Mouse (Mus musculus) MEL (cell line): ENCODE results near the gene Kcna3. TPM values are rescaled to one million over a fixed set of nuclear protein-coding genes. Genes with fewer than 3 reads are reported as not detected.

Experiments used
- DNase-seq: peaks from one replicate; pipeline ENCODE4 v3.0.0; 2011; ENCODE audit warnings: low read depth, low spot score
- H3K27ac ChIP-seq: 2 replicates; pipeline ENCODE4 v1.5.1; 2012; ENCODE audit warnings: low read depth, mild to moderate bottlenecking, control low read depth, low read length, moderate library complexity; ENCODE audit not compliant: control insufficient read depth
- H3K27me3 ChIP-seq, 2 experiments: fragments of 150-350 bp in 1 of 2; sonication (generic) in 1 of 2; 2 replicates each; pipeline ENCODE4 v1.6.1; 2012; ENCODE audit warnings: low read length in 2 of 2, mild to moderate bottlenecking in 2 of 2, improper control_type of control experiment in 1 of 2, moderate library complexity in 1 of 2; ENCODE audit not compliant: insufficient read depth in 2 of 2, control insufficient read depth in 1 of 2
- H3K36me3 ChIP-seq, 2 experiments: 2 replicates each; pipeline ENCODE4 v1.6.1; 2012 to 2014; ENCODE audit warnings: low read length in 2 of 2, improper control_type of control experiment in 1 of 2, inconsistent platforms in 1 of 2, mild to moderate bottlenecking in 1 of 2; ENCODE audit not compliant: insufficient read depth in 2 of 2, control insufficient read depth in 1 of 2
- H3K4me1 ChIP-seq, 2 experiments: fragments of 150-350 bp in 1 of 2; sonication (generic) in 1 of 2; 2 replicates each; pipeline ENCODE4 v1.6.1; 2012; ENCODE audit warnings: low read length in 2 of 2, improper control_type of control experiment in 1 of 2, mild to moderate bottlenecking in 1 of 2; ENCODE audit not compliant: insufficient read depth in 2 of 2, control insufficient read depth in 1 of 2
- H3K4me3 ChIP-seq, 2 experiments: fragments of 150-350 bp in 1 of 2; sonication (generic) in 1 of 2; 2 replicates each; pipeline ENCODE4 v1.5.1; 2012; ENCODE audit warnings: low read depth in 2 of 2, low read length in 2 of 2, mild to moderate bottlenecking in 2 of 2, moderate library complexity in 2 of 2, control low read depth in 1 of 2, improper control_type of control experiment in 1 of 2; ENCODE audit not compliant: control insufficient read depth in 1 of 2, insufficient read depth in 1 of 2
- H3K79me2 ChIP-seq: 2 replicates; pipeline ENCODE4 v1.6.1; 2012; ENCODE audit warnings: mild to moderate bottlenecking, low read length, moderate library complexity; ENCODE audit not compliant: control insufficient read depth, poor library complexity, insufficient read depth
- H3K9ac ChIP-seq: 2 replicates; pipeline ENCODE4 v1.6.1; 2012; ENCODE audit warnings: low read depth, mild to moderate bottlenecking, control low read depth, low read length, moderate library complexity; ENCODE audit not compliant: control insufficient read depth, poor library complexity, severe bottlenecking
- H3K9me3 ChIP-seq: fragments of 150-350 bp; sonication (generic); replicated peaks from 2 replicates; pipeline ENCODE4 v1.6.1; 2012; ENCODE audit warnings: mild to moderate bottlenecking, low read length, improper control_type of control experiment, moderate library complexity; ENCODE audit not compliant: insufficient read depth
- BHLHE40 ChIP-seq: IDR thresholded peaks from 2 replicates; pipeline ENCODE4 v1.6.1; 2012; ENCODE audit warnings: low read depth, mild to moderate bottlenecking, inconsistent platforms, low read length, improper control_type of control experiment, borderline replicate concordance
- CHD1 ChIP-seq: IDR thresholded peaks from 2 replicates; pipeline ENCODE4 v1.6.1; 2012; ENCODE audit warnings: low read depth, mild to moderate bottlenecking, inconsistent platforms, low read length, improper control_type of control experiment
- CHD2 ChIP-seq: IDR thresholded peaks from 2 replicates; pipeline ENCODE4 v1.6.1; 2011; ENCODE audit warnings: low read length, improper control_type of control experiment
- CTCF ChIP-seq, 3 experiments: IDR thresholded peaks in 2 of 3; conservative IDR thresholded peaks in 1 of 3; 2 replicates each; pipeline ENCODE4 v1.5.1; 2011 to 2012; ENCODE audit warnings: low read length in 3 of 3, low read depth in 2 of 3, mild to moderate bottlenecking in 2 of 3, improper control_type of control experiment in 1 of 3, inconsistent platforms in 1 of 3, mixed read lengths in 1 of 3, moderate library complexity in 1 of 3; ENCODE audit not compliant: control insufficient read depth in 1 of 3, insufficient read depth in 1 of 3, poor library complexity in 1 of 3, severe bottlenecking in 1 of 3
- E2F4 ChIP-seq: IDR thresholded peaks from 2 replicates; pipeline ENCODE4 v1.6.1; 2011; ENCODE audit warnings: low read depth, low read length, improper control_type of control experiment, borderline replicate concordance
- ELF1 ChIP-seq: IDR thresholded peaks from 2 replicates; pipeline ENCODE4 v1.6.1; 2014; ENCODE audit warnings: low read depth, mild to moderate bottlenecking, inconsistent platforms, low read length, improper control_type of control experiment, moderate library complexity
- ETS1 ChIP-seq: IDR thresholded peaks from 2 replicates; pipeline ENCODE4 v1.6.1; 2012; ENCODE audit warnings: low read depth, mild to moderate bottlenecking, inconsistent platforms, low read length, improper control_type of control experiment, moderate library complexity
- GATA1 ChIP-seq: IDR thresholded peaks from 2 replicates; pipeline ENCODE4 v1.6.1; 2011; ENCODE audit warnings: low read depth, low read length, improper control_type of control experiment
- JUND ChIP-seq: IDR thresholded peaks from 2 replicates; pipeline ENCODE4 v1.6.1; 2011; ENCODE audit warnings: low read depth, mild to moderate bottlenecking, improper control_type of control experiment, low read length
- MAFK ChIP-seq: IDR thresholded peaks from 2 replicates; pipeline ENCODE4 v1.6.1; 2011; ENCODE audit warnings: low read depth, mild to moderate bottlenecking, low read length, improper control_type of control experiment, borderline replicate concordance
- MXI1 ChIP-seq: IDR thresholded peaks from 2 replicates; pipeline ENCODE4 v1.6.1; 2011; ENCODE audit warnings: mild to moderate bottlenecking, low read depth, low read length, improper control_type of control experiment
- MYB ChIP-seq: IDR thresholded peaks from 2 replicates; pipeline ENCODE4 v1.6.1; 2011; ENCODE audit warnings: mild to moderate bottlenecking, low read depth, low read length, improper control_type of control experiment
- NELFE ChIP-seq: IDR thresholded peaks from 2 replicates; pipeline ENCODE4 v1.6.1; 2011; ENCODE audit warnings: low read depth, low read length, improper control_type of control experiment
- NRF1 ChIP-seq: IDR thresholded peaks from 2 replicates; pipeline ENCODE4 v1.6.1; 2014; ENCODE audit warnings: low read depth, mild to moderate bottlenecking, inconsistent platforms, low read length, improper control_type of control experiment, moderate library complexity; ENCODE audit not compliant: poor library complexity, insufficient read depth, severe bottlenecking
- POLR2A ChIP-seq, 2 experiments: IDR thresholded peaks; 2 replicates each; pipeline ENCODE4 v1.6.1; 2011 to 2012; ENCODE audit warnings: low read length in 2 of 2, mild to moderate bottlenecking in 2 of 2, control low read depth in 1 of 2, improper control_type of control experiment in 1 of 2, low read depth in 1 of 2, moderate library complexity in 1 of 2; ENCODE audit not compliant: control insufficient read depth in 1 of 2, insufficient read depth in 1 of 2, poor library complexity in 1 of 2
- POLR2AphosphoS5 ChIP-seq: IDR thresholded peaks from 2 replicates; pipeline ENCODE4 v1.6.1; 2012; ENCODE audit warnings: low read depth, borderline replicate concordance, mild to moderate bottlenecking, inconsistent platforms, low read length, moderate library complexity, mixed read lengths
- RAD21 ChIP-seq: IDR thresholded peaks from 2 replicates; pipeline ENCODE4 v1.6.1; 2011; ENCODE audit warnings: mild to moderate bottlenecking, low read depth, low read length, improper control_type of control experiment
- TAL1 ChIP-seq: IDR thresholded peaks from 2 replicates; pipeline ENCODE4 v1.6.1; 2012; ENCODE audit warnings: mild to moderate bottlenecking, inconsistent platforms, low read length, moderate library complexity, mixed read lengths
- TCF12 ChIP-seq: IDR thresholded peaks from 2 replicates; pipeline ENCODE4 v1.6.1; 2014; ENCODE audit warnings: low read depth, mild to moderate bottlenecking, inconsistent platforms, low read length, improper control_type of control experiment, moderate library complexity
- UBTF ChIP-seq: IDR thresholded peaks from 2 replicates; pipeline ENCODE4 v1.6.1; 2012; ENCODE audit warnings: low read depth, mild to moderate bottlenecking, inconsistent platforms, low read length, improper control_type of control experiment, moderate library complexity, borderline replicate concordance; ENCODE audit not compliant: insufficient read depth
- USF2 ChIP-seq, 2 experiments: IDR thresholded peaks; 2 replicates each; pipeline ENCODE4 v1.6.1; 2011 to 2012; ENCODE audit warnings: improper control_type of control experiment in 2 of 2, low read length in 2 of 2, borderline replicate concordance in 1 of 2, inconsistent platforms in 1 of 2, low read depth in 1 of 2, mild to moderate bottlenecking in 1 of 2; ENCODE audit not compliant: insufficient read depth in 1 of 2
- ZKSCAN1 ChIP-seq: IDR thresholded peaks from 2 replicates; pipeline ENCODE4 v1.6.1; 2012; ENCODE audit warnings: low read depth, mild to moderate bottlenecking, inconsistent platforms, low read length, improper control_type of control experiment, moderate library complexity
- polyA plus RNA-seq, 2 experiments: library from polyadenylated mRNA; stranded (reverse) in 1 of 2; unstranded in 1 of 2; fragments of >175 nt in 1 of 2; fragments of >200 nt in 1 of 2; gene quantifications; 2 replicates each; pipeline versions ENCODE4 v1.2.1 to v1.2.4; 2012; ENCODE audit warnings: low replicate concordance in 2 of 2, low read depth in 1 of 2; ENCODE audit not compliant: insufficient read length in 2 of 2, insufficient read depth in 1 of 2, missing spikeins in 1 of 2
- total RNA-seq: library from RNA; depleted of rRNA; stranded (reverse); fragments of 300-350 nt; gene quantifications from 2 replicates; pipeline ENCODE4 v1.2.3, GENCODE M21; 2012

The Kcna3 gene
- total and polyA plus RNA-seq, 3 experiments: not detected

DNA sequence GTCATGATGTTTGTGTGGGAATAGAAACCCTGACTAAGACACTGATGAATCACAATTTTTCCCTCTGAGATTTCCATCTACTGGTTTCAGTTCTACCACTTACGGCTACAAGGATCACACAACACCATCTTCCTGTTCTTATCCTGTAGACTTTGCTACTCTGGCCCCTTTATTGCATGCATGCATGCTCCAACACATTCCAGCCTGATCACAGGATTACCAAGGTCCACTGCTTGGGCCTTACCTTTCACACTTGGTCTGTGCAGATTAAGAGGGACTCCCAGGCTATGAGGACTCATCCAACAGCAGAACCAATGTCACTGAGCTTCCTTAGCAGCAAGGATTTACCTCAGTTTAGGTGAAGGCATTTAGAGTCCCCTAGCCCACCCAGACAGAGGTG lies 39.7 kb downstream of the Kcna3 start:
- H3K4me1 ChIP-seq: no peaks in the 10 kb centered on the region
- TF ChIP-seq POLR2AphosphoS5 (no peak), E2F4 (no peak), USF2 (IDR thresholded peaks at IDR 0.05; ENCODE audit: borderline replicate concordance in 1 of 2, insufficient read depth in 1 of 2, low read depth in 1 of 2, low read length in 2 of 2) (no peak), MXI1 (no peak), ETS1 (no peak), CHD1 (no peak), BHLHE40 (no peak), RAD21 (no peak), GATA1 (no peak), UBTF (no peak), MYB (no peak)
- TF ChIP-seq, all 39 proteins: peak for 0

DNA sequence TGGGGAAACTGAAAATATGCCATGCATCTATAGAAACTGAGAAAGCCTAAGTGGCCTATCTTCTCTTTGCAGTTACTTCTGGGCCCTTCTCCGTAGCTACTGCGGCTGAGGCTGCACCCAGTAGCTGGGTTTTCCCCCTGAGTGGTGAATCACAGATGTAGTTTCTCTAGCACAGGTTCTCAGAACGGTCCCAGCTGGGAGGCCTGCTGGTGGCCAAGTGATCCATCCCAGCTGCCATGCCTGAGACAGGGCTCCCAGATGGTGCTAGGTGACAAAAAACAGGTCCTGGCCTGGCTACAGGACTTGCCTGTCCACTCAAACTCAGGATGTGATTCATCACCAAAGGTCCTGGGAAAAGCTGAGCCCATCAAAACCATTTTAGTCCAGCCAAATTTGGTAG lies 40.7 kb downstream of the Kcna3 start:
- no peak overlapping the region for H3K4me3 ChIP-seq
- no peaks in the 10 kb centered on the region for H3K4me1 ChIP-seq
- H3K36me3 ChIP-seq: no peaks in the 10 kb centered on the region
- no peak for DNase-seq
- no peaks in the 10 kb centered on the region for H3K9me3 ChIP-seq
- TF ChIP-seq POLR2AphosphoS5 (no peak), UBTF (no peak), TAL1 (no peak), ELF1 (no peak), CHD2 (no peak), E2F4 (no peak)
- TF ChIP-seq, all 39 proteins: peak for 0
- H3K27ac ChIP-seq: no peak overlapping the region
- no peak overlapping the region for H3K9ac ChIP-seq
- no peaks in the 10 kb centered on the region for H3K27me3 ChIP-seq
- no peaks in the 10 kb centered on the region for H3K79me2 ChIP-seq

More for the DNA sequence above, 39.7 kb downstream of the Kcna3 start:
- H3K36me3 ChIP-seq: no peaks in the 10 kb centered on the region
- no peaks in the 10 kb centered on the region for H3K9me3 ChIP-seq
- H3K27ac ChIP-seq: no peak overlapping the region
- H3K9ac ChIP-seq: no peak overlapping the region
- H3K4me3 ChIP-seq: no peak overlapping the region
- no peak for DNase-seq
- H3K27me3 ChIP-seq: no peaks in the 10 kb centered on the region
- H3K79me2 ChIP-seq: no peaks in the 10 kb centered on the region

DNA sequence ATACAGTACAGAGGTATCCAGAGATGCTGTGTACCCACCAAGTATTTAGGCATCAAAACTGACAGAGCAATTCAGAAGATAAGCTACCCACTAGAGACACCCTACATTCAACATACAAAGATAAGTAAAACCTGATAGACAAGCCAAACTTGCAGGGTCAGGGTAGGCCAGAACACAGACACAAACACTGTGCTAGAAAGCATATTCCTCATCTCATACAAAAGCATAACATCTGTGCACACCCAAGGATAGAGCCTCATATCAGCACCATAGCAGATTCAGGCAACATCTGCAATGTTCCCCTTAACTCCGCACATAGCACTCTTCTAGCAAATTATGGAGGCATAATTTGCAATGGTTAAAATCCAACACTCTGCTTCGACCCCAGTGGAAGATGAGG lies 41.1 kb downstream of the Kcna3 start:
- no peaks in the 10 kb centered on the region for H3K79me2 ChIP-seq
- H3K4me1 ChIP-seq: no peaks in the 10 kb centered on the region
- H3K27ac ChIP-seq: no peak overlapping the region
- DNase-seq: no peak
- H3K27me3 ChIP-seq: no peaks in the 10 kb centered on the region
- no peak overlapping the region for H3K9ac ChIP-seq
- H3K4me3 ChIP-seq: no peak overlapping the region
- no peaks in the 10 kb centered on the region for H3K36me3 ChIP-seq
- H3K9me3 ChIP-seq: no peaks in the 10 kb centered on the region
- no peak for TF ChIP-seq ZKSCAN1
- TF ChIP-seq TCF12: no peak
- TF ChIP-seq CTCF (IDR thresholded peaks at IDR 0.05 in 2 of 3, conservative IDR thresholded peaks at IDR 0.05 in 1 of 3; ENCODE audit: control insufficient read depth in 1 of 3, insufficient read depth in 1 of 3, low read depth in 2 of 3, low read length in 3 of 3, poor library complexity in 1 of 3, severe bottlenecking in 1 of 3): no peak
- TF ChIP-seq ETS1: no peak
- no peak for TF ChIP-seq POLR2A (IDR thresholded peaks at IDR 0.05; ENCODE audit: control insufficient read depth in 1 of 2, insufficient read depth in 1 of 2, low read depth in 1 of 2, low read length in 2 of 2, poor library complexity in 1 of 2)
- no peak for TF ChIP-seq NELFE
- TF ChIP-seq NRF1: no peak
- TF ChIP-seq MAFK: no peak
- no peak for TF ChIP-seq JUND
